Mouse (Mus musculus) kidney, adult 11 months (tissue): Measurements from ENCODE around the gene Apof.
A peak's percentile ranks its signal among the peaks of the same experiment; 100 is the strongest.
"Not testable (repeated sequence)": the region's sequence is repeated elsewhere in the genome, so short reads cannot be mapped to it uniquely, and the experiment has no call there.

Experiments used
- DNase-seq: peaks from one replicate; pipeline ENCODE4 v3.0.0; 2022

The Apof gene

DNA sequence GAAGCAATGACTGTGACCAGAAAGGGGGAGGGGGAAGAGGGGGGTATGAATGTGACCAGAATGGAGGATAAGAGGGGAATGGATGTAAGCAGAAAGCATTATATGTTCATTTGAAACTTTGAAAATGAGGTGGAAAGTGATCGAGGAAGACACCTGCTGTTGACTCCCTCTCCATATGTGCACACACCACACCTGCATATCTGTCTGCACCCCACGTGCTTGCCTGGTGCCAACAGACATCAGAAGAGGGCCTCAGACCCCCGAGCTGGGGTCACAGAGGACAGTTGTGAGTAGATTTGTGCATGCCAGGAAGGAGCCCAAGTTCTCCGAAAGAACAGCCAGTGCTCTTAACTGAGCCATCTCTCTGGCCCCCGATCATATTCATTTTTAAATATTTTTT, 8.5 kb upstream of the Apof start:
- no peak for DNase-seq

DNA sequence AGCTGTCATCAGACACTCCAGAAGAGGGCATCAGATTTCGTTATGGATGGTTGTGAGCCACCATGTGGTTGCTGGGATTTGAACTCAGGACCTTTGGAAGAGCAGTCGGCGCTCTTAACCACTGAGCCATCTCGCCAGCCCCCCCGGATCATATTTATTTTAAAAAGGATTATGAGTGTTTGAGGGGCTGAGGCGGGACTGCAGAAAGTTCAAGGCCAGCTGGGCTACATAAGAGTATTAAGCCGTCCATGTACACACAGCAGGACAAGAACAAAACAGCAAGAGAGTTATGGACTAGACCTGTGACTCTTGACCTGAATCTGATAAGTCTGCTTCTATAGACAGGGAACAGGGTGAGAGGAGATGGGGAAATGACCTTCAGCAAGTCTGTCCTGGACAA, 8.1 kb upstream of the Apof start:
- DNase-seq: not testable (repeated sequence)

DNA sequence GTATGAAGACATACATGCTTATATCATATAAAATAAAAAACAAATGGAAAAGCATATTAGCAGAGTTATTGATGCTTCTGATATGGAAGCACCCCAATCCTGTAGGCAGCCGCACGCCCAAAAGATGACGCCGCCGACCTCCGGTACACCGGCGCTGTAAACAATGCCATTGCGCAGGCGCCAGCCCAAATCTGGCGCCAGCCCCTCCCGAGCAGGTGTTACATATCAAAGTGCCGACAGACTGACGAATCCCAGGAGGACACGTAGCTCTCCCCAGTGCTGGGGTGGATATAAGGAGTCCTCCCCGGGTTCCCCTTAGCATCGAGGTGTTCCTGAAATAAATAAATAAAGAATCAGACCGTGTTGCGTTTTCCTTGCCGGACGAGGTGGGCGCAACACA, 6.2 kb upstream of the Apof start:
- DNase-seq: no peak

DNA sequence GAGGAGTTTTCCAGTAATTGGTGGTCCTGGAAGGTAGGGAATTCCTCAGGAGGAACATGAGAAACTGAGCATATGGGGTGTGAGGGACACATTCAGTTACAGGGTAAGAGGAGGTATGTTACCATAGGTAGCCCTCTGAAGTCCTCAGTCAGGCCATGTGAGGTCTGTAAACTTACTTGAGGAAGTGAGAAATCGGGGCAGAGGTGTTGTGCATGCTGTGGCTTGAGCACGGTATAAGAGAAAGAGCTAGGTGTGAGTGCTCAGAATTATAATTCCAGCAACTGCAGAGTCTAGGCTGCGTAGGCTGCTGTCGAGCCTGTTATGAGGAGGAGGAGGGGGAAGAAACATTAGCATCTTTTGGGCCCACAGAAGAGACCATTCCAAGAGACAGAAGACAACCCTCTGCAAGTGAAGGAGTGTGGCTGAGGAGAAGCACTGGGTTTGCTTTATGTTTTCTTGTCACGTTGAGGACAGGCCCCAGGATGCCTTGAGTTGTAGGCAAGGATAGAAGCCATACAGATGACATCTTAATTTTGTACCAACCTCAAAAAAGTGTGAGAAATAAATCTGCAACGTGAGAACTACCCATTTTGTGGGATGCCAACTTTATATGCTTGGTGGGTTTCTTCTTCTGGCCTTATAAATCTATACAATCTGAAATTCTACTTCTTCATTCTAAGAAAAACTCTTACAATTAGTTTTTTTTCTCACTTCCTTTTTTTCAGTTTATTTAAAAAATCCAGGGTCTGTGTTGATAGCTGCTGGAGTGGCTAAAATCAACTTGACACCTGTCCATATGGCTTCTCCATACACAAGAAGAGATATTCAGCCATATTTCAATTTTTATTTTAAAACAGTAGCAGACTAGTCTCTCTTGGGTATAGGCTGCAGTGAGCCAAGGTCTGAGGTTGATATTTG, 4.8 kb upstream of the Apof start:
- DNase-seq: no peak

DNA sequence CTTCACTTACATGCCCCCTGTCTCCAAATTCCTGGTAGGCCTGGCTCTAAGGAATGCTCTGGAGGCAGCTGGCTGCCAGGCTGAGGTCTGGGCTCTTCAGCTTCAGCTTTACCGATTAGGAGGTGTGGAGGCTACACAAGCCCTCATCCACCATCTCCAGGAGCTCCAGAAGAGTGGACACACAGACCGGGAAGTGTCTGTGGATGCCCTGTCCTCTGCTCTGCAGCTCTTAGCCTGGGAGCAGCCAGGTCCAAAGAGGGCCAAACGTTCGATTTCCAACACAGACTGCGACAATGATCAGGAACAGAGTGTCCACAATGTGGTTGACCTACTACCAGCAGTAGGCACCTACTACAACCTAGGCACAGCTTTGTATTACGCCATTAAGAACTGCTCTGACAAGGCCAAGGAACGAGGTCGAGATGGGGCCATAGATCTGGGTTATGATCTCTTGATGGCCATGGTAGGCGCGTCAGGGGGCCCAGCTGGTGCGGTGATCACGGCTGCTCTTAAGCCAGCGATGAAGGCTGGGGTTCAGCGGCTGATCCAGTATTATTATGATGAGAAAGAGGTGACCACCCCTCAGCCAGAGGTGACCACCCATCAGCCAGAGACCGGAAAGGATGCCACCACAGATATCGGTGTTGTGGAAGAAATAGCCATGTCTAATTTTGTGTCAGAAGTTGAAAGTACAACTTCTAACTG, 887 bp downstream of the Apof start:
- no peak for DNase-seq

DNA sequence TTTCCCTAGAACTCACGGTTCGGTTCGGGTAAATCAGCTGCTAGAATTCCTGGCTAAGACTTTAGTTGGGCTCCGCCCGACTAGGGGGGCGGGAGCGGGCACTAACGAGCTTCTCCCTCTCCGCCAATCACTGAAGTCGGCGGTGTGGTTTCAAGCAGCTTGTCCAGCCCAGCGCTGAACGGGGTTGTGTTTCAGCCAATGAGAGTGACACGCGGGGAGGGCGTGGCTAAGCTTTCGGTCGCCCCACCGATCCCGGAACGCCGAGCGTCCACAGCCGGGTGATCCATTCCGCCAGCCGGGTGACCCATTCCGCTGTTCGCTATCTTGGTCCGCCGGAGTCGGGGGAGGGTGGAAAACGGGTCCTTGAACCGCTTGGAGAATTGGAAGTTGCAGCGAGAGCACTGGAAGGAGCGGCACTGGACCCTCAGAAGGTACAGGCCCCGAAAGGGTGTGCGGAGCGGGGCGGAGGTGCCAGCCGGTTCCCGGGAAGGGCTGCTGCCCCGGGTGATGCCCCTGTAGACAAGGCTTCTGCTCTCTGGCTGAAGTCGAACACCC, 1.9 kb downstream of the Apof start, which contains the start of gene Stat2:
Stat2 (plus strand) TSS at position 273 of the 555 bp plus-strand sequence.
- peak; percentile 99 for DNase-seq

DNA sequence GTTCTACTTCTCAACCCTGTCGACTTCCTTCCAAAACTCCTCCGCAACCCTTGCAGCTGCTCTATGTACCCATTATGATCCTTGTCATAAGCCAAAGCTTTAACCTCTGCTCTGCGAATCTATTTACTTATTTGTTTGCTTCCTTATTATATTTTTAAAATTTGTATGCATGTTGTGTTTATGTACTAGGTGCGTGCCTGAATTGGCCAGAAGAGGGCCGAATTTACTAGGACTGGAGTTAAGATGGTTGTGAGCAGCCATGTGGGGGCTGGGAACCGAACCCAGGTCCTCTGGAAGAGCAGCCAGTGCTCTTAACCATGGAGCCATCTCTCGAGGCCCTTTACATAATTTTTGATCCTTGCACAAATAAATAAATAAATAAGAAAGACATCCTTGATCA, 2.4 kb downstream of the Apof start:
- DNase-seq: no peak

DNA sequence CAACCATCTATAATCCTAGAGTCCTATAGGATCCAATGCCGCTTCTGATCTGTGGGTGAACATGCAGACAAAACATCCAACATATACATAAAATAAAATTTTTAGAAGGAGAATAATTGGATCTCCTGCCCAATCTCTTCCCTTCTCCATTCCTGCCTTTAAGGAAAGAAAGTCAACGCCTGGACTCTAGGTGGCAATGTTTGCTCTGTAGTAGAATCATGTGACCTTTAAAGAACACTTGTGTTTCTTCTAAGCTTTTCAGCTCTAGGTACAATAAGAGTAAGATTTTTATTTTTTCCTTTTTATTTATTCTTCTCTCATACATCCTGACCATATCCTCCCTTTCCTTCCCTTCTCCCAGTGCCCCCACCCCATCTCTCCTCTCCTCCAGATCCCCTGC, 3.4 kb downstream of the Apof start:
- no peak for DNase-seq

DNA sequence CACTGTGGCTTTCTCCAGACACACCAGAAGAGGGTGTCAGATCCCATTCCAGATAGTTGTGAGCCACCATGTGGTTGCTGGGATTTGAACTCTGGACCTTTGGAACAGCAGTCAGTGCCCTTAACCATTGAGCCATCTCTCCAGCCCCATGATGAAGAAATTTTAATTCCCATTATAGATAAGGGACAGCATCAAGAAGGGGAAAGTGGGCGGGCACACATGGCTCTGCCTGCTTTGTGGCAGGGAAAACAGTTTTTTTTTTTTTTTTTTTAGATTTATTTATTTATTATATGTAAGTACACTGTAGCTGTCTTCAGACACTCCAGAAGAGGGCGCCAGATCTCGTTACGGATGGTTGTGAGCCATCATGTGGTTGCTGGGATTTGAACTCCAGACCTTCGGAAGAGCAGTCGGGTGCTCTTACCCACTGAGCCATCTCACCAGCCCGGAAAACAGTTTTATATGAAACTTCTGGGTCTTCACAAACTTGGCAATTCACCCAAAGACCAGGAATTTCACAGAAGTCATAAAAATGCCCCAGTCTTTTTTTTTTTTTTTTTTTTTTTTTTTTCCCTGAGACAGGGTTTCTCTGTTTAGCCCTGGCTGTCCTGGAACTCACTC, 4.5 kb downstream of the Apof start:
- not testable (repeated sequence) for DNase-seq

DNA sequence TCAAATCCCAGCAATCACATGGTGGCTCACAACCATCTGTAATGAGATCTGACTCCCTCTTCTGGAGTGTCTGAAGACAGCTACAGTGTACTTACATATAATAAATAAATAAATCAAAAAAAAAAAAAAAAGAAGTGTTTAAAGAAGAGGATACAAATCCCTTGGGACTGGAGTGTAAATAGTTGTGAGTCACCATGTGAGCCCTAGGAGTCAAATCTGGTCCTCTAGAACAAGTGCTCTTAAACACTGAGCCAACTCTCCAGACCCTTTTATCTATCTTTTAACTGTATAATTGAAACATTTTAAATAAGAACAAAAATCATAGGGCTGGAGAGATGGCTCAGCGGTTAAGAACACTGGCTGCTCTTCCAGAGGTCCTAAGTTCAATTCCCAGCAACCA, 6.9 kb downstream of the Apof start:
- not testable (repeated sequence) for DNase-seq

DNA sequence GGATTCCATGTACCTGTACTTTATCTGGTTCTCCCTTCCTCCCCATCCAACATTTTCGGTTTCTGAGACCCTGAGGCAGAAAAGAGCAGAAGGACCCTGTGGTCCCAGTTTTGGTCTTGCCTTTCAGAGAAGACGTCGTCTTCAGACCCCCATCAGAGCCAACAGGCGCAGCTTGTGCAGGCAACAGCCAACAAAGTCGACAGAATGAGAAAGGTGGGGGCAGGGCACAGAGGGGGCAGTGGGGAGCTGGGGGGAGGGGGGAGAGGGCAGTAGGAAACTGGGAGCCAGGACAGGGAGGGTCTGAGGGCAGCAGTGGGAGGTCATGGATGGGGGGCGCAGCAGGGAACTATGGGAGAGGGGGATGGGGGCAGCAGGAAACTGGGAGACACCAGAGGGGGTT, 9.7 kb downstream of the Apof start:
- no peak for DNase-seq

DNA sequence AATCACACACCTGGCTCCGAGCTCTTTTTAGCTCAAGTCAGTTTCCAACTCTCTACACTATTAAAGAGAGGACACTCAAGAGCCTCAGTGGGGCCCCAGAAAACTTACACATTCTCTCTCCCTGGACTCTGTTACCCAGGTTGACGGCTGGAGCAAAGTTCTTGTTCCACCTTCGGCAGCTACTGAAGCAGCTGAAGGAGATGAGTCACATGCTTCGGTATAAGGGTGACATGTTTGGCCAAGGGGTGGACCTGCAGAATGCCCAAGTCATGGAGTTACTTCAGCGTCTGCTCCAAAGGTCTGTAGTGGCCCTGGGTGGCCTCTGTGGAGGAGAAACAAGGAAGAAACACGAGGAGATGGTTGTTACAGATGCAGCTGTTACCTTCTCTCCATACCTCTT, 12.5 kb downstream of the Apof start:
- DNase-seq: peak; percentile 61

DNA sequence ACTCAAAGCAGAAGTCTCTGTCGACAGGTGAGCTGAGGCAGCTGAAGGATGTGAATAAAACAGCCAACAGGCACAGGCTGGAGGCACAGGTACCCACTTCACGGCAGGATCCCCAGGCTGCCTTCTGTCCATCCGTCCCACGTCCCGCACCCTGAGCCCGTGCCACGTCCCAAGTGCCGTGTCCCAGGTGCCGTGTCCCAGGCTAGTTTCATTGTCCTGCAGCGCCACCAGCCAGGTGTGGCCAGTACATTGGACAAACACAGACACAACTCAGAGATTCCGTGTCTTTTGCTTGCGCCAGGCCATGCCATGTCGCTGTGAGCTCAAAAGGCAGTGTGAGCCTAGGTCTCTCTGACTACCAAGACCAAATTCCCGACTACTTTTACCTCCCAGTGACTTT, 13.2 kb downstream of the Apof start:
- no peak for DNase-seq

DNA sequence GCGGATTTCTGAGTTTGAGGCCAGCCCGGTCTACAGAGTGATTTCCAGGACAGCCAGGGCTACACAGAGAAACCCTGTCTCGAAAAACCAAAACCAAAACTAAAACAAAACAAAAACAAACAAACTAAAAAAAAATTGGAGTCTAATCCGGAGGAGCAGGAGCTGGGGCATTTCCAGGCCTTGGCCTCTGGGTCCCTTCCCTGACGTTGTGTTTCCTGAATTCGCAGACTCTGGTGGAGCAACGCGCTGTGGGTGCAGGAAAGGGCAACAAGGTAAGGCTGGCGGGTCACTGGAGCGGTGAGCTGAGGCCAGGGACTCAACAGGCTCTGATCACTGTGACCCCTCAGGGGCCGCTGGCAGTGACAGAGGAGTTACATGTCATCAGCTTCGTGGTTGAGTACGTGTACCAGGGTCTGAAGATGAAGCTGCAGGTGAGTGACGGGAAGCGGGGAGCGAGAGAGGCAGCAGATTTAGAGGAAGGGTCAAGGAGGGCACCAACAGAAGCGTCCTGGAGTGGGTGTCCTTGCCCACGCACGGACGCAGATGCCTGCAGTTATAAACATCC, 14.5 kb downstream of the Apof start:
- peak; percentile 23 for DNase-seq

DNA sequence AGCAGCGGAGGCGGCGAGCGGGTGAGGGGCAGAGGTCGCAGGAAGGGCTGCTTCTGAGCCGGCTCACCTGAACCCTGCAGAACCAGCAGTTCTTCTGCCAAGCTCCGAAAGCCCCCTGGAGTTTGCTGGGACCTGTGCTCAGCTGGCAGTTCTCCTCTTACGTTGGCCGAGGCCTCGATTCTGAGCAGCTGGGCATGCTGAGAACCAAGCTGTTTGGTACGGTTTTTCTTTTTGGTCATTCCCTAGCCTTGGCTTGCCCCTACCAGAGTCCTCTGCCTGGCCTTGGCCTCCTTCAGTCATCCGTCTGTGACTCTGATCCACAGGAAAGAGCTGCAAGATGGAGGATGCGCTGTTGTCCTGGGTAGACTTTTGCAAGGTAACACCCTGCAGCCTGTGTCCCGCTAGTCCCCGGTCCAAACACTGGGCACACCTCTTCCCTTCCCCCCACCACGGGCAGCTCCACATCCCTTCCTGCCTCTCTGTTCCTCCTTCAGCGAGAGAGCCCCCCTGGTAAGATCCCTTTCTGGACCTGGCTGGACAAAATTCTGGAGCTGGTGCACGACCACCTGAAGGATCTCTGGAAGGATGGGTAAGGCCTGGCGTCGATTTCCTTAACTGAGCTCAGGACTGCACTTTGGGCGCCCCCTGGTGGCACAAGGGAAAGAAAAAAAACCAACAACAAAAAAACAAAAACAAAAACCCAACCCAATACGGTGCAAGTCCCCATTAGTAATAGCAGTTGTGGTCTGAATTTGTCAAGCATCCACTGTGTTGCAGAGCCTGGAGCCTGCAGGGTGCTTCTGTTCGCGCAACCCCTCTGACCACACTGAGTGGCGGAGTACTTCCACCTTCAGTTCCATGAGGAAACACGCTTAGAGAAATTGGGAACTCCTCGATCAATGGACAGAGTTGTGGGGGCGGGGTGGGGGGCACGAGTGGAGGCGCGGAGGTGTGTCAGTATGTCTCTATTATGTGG, 15.4 kb downstream of the Apof start:
- DNase-seq: peak; percentile 45

DNA sequence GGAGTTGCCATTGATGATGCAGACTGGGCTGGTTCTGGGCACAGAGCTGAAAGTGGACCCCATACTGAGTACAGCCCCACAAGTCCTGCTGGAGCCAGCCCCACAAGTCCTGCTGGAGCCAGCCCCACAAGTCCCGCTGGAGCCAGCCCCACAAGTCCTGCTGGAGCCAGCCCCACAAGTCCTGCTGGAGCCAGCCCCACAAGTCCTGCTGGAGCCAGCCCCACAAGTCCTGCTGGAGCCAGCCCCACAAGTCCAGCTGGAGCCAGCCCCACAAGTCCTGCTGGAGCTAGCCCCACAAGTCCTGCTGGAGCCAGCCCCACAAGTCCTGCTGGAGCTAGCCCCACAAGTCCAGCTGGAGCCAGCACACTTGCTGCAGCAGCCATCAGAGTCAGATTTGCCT, 22.1 kb downstream of the Apof start:
- DNase-seq: not testable (repeated sequence)

DNA sequence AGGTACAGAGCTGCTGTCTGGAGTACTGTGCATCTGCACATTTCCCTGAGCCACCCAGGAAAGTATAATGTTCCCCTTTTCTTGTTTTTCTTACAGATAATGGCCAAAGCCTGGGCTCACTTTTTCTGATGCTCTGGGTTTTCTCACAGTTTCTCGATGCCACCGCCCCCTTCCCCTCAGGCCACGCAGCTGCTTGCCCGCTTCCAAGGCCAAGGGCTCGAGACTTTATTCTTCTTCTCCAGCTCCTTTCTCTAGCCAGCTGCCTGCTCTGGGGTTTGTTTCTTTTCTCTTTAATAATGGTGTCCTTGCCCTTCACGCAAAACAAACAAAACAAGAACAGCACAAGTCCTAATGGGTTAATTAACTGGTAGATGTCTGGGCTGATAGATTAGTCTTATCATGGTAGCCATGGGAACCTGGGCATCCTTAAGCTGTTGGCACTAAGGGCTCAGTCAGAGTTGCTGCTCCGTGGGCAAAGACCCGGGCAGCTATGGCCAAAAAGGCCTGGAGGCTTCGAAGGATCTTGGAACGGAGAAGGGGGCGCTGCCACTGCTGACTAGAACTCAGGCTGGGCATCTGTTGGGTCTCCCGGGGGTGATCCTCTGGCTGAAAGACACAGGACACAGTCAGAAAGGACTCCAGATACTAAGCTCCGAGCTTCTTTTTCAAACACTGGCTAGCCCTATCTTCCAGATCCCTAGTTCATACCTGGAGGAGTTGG, 28.1 kb downstream of the Apof start:
- no peak for DNase-seq

DNA sequence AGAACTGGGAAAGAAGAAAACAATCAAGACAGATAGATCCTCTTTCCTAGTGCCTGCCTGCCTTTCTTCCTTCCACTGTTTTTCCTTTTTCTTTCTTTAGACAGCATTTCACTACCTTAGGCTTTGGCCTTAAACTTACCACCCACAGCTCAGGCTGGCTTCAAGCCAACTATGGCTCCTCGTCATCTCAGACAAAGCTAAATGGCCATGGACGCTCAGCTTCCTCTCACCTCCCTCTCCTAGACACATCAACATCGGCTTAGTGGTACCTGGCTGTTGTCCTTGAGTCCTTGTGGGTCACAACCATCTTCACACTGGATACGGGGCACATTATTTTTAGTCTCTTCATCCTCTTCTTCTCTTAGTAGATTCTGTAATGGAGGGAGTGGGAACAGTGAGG, 28.8 kb downstream of the Apof start:
- no peak for DNase-seq

DNA sequence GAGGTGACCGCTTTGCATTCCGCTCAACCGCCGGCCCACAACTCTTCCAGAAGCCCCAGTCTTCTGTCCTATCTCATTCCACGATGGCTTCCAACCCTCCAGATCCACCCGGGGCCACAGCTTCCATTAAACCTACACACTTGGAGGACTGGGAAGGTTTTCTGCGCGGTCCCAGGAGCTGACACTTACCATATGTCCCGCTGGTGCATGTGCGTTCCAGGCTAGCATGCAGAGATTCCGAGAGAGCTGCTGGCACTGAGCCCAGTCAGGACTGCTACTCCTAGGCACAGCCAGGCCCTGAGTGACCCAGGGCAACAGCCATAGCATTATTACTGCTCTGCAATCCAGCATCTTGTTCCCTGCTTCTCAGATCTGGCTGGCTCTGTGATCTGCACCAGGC, 29.2 kb downstream of the Apof start:
- no peak for DNase-seq

DNA sequence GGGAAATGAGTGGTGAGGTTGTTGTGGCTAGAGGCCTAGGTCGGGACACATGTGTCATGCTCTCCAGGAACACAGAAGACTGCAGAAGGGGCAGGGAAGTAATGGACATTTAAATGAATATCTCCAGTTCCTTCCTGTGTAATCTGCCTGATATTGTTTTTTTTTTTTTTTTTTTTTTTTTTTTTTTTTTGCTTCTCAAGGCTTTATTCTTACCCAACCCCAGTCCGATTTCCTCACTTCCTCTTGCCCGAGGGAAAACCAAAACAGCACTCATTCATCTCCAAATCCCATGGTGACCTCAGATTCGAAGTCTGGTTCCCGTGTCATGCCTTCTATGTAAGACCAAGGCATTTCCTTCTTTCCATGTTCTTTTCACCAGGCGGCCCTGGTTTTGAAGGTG, 29.8 kb downstream of the Apof start:
- no peak for DNase-seq

DNA sequence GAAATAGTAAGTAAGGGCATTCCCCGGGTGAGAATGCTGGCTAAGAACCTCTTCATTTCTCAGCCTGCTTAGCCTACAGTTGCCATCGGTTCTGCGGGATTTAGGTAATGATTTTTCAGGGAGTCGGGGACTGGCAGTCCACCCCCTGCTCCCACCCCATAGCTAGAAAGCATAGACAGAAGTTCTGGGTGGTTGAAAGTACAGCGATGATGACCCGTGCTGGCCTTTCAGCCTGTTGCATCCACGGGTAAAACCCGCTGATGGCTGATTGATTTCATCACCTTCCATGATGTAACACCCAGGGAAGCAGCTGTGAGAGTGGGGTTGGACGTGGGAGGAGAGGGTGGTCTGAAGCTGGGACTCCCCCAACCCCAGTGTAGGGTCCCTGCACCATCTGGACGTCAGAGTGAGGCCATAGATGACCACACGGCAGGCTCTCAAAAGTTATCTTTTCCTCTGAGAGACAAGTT, 30.3 kb downstream of the Apof start, which contains the start of gene Il23a:
Il23a (minus strand) TSS at position 51 of the 470 bp plus-strand sequence.
- DNase-seq: no peak
